Mouse (Mus musculus): Measurements from ENCODE around the gene Gnb2.

GRCm38 (mm10) chr5:137532131-137532807 lies 1.0 kb downstream of the Gnb2 start:
- TF ChIP-seq CTCF (IDR thresholded peaks at IDR 0.05; ENCODE audit: low read depth, low read length) = no peak
- no peak for TF ChIP-seq GATA1 (IDR thresholded peaks at IDR 0.05; ENCODE audit: borderline replicate concordance, low read length)

All from G1E (cell line).